Mouse (Mus musculus) thymus, adult 2 months (tissue): Measurements from ENCODE around the gene Milr1. TPM values are rescaled to one million over a fixed set of nuclear protein-coding genes. Genes with fewer than 3 reads are reported as not detected.

ENCODE experiments used
- DNase-seq: peaks from one replicate; pipeline ENCODE4 v3.0.0; 2021
- H3K27ac ChIP-seq: fragments of 200-500 bp; 2 replicates; pipeline ENCODE4 v1.5.1; 2012; ENCODE audit warnings: low read length, control low read depth; ENCODE audit not compliant: control insufficient read depth, insufficient read depth
- H3K27me3 ChIP-seq: fragments of 200-500 bp; 2 replicates; pipeline ENCODE4 v1.6.1; 2012; ENCODE audit warnings: mild to moderate bottlenecking, low read length, moderate library complexity, mixed read lengths; ENCODE audit not compliant: control insufficient read depth, insufficient read depth
- H3K36me3 ChIP-seq: fragments of 200-500 bp; 2 replicates; pipeline ENCODE4 v1.6.1; 2012; ENCODE audit warnings: mild to moderate bottlenecking, low read length, moderate library complexity; ENCODE audit not compliant: control insufficient read depth, insufficient read depth
- H3K4me1 ChIP-seq: fragments of 200-500 bp; replicated peaks from 2 replicates; pipeline ENCODE4 v1.6.1; 2012; ENCODE audit warnings: low read length; ENCODE audit not compliant: control insufficient read depth, insufficient read depth
- H3K4me3 ChIP-seq: fragments of 200-500 bp; 2 replicates; pipeline ENCODE4 v1.5.1; 2012; ENCODE audit warnings: mild to moderate bottlenecking, low read length, control low read depth, moderate library complexity; ENCODE audit not compliant: control insufficient read depth, insufficient read depth
- CTCF ChIP-seq: fragments of 200-500 bp; IDR thresholded peaks from 2 replicates; pipeline ENCODE4 v1.5.1; 2012; ENCODE audit warnings: mild to moderate bottlenecking, control low read depth, low read length, moderate library complexity, borderline replicate concordance; ENCODE audit not compliant: control insufficient read depth, poor library complexity, insufficient read depth; ENCODE audit errors: extremely low read depth
- POLR2A ChIP-seq: fragments of 200-500 bp; IDR thresholded peaks from 2 replicates; pipeline ENCODE4 v1.6.1; 2012; ENCODE audit warnings: mild to moderate bottlenecking, low read length, control low read depth, moderate library complexity; ENCODE audit not compliant: control insufficient read depth, poor library complexity, insufficient read depth; ENCODE audit errors: extremely low read depth
- WGBS: fragments of 180-500 bp; shearing (Covaris S2); methylation state at CpG from one replicate; pipeline ENCODE4 v1.1.7; 2018; 5-methylcytosine and 5-hydroxymethylcytosine counted together
- polyA plus RNA-seq: library from polyadenylated mRNA; depleted of rRNA; stranded (reverse); fragments of >200 nt; gene quantifications from 2 replicates; pipeline ENCODE4 v1.2.3, GENCODE M21; 2012; rRNA removed

Milr1 gene
- polyA plus RNA-seq: 2.8 and 3.6 TPM in 2 replicates

GRCm38 (mm10) chr11:106751039-106752018, at the start of gene Milr1:
Gene Milr1, plus strand, starts transcription at chr11:106751226.
- Histone ChIP-seq H3K4me3 (peak within 1 kb of the TSS; percentile 48), H3K27ac (peak within 1 kb of the TSS; percentile 86)
- no peak for DNase-seq

GRCm38 (mm10) chr11:106701589-106701988, 49.4 kb upstream of the Milr1 start:
- no peaks in the 10 kb centered on the region for H3K4me1 ChIP-seq
- H3K27ac ChIP-seq: no peak overlapping the region
- WGBS: 48% methylated on average over 9 of the region's 9 CpGs
- peaks cover 36% of the 10 kb centered on the region for H3K36me3 ChIP-seq
- TF ChIP-seq POLR2A (no peak), CTCF (no peak)
- DNase-seq: no peak
- H3K27me3 ChIP-seq: no peaks in the 10 kb centered on the region
- no peak overlapping the region for H3K4me3 ChIP-seq

More at GRCm38 (mm10) chr11:106751039-106752018, at the start of gene Milr1:
- Histone ChIP-seq H3K4me1 (peaks cover 15% of the 10 kb centered on the region), H3K27me3 (no peaks in the 10 kb centered on the region), H3K36me3 (no peaks in the 10 kb centered on the region)
- WGBS: 5% methylated on average over 17 of the region's 17 CpGs
- no peak for TF ChIP-seq POLR2A
- TF ChIP-seq CTCF: no peak

- Histone ChIP-seq H3K27me3 (no peaks in the 10 kb centered on the region), H3K36me3 (peaks cover 34% of the 10 kb centered on the region), H3K4me1 (peaks cover 4% of the 10 kb centered on the region; the same call in 1 of the 2 replicates), H3K4me3 (no peak overlapping the region), H3K27ac (no peak overlapping the region)
- TF ChIP-seq POLR2A (no peak), CTCF (no peak)
- 90% methylated on average over 3 of the region's 3 CpGs for WGBS
- DNase-seq: no peak
Observed at GRCm38 (mm10) chr11:106702584-106702983, 48.4 kb upstream of the Milr1 start.

GRCm38 (mm10) chr11:106703931-106704330, 47.1 kb upstream of the Milr1 start:
- Histone ChIP-seq H3K4me3 (no peak overlapping the region), H3K36me3 (peaks cover 30% of the 10 kb centered on the region), H3K27ac (no peak overlapping the region; the same call in 1 of the 2 replicates), H3K27me3 (no peaks in the 10 kb centered on the region), H3K4me1 (peaks cover 4% of the 10 kb centered on the region; the same call in 1 of the 2 replicates)
- no peak for DNase-seq
- TF ChIP-seq POLR2A (no peak), CTCF (no peak)
- WGBS: 94% methylated on average over 7 of the region's 7 CpGs

DNA sequence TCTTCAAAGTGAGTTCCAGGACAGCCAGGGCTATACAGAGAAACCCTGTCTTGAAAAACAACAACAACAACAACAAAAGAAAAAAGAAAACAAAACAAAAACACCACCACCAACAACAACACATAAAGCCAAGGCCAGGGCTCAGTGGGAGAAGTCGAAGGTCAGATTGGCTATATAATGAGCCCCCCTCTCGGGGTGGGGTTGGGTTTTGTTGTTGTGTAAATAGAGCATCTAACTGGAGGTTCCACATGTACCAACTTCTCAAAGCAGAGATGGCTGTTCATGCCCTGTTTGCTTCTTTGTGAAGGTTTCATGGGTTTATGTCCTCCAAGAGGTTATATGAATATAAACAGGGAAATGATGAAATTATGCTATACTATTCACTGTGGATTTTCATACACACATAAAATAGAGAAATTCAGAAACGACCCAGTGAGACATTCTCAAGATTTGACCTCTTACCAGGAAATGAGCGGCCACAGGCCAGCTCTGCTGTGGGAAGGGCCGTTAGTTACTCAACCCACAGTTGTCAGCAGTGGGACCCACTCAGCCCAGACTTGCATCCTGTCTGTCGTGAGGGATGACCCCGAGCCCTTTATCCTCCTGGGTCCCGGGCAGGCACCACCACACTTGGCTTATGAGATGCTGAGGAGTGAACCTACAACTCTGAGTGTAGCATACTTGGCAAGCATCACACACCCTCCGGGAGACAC, 46.5 kb upstream of the Milr1 start:
- TF ChIP-seq CTCF (no peak), POLR2A (no peak)
- H3K27me3 ChIP-seq: no peaks in the 10 kb centered on the region
- H3K27ac ChIP-seq: no peak overlapping the region
- H3K36me3 ChIP-seq: peaks cover 24% of the 10 kb centered on the region
- WGBS: 56% methylated on average over 9 of the region's 9 CpGs
- no peak overlapping the region for H3K4me3 ChIP-seq
- DNase-seq: no peak
- peaks cover 4% of the 10 kb centered on the region; the same call in 1 of the 2 replicates for H3K4me1 ChIP-seq

DNA sequence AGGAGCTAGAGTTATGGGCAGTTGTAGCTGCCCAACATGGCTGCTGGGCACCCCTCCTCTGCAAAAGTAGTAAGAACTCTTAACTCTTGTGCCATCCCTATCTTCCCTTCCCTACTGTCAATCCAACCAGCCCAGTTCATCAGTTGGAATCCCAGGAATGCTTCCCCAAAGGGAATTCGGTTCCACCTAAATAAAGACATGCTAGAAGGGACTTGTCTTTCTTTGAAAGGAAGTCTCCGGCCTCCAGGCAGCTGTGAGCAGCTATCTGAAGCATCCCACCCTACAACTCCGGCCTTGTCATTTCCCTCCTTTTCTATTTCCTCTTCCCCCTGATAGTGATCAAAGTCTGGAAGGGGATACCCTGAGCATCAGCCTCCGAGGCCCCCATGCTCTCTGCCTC, 44.8 kb upstream of the Milr1 start:
- DNase-seq: no peak
- Histone ChIP-seq H3K4me3 (no peak overlapping the region), H3K36me3 (peaks cover 22% of the 10 kb centered on the region), H3K4me1 (peaks cover 4% of the 10 kb centered on the region; the same call in 1 of the 2 replicates), H3K27ac (no peak overlapping the region), H3K27me3 (no peaks in the 10 kb centered on the region)
- WGBS: 83% methylated on average over 4 of the region's 4 CpGs
- TF ChIP-seq CTCF: no peak
